Mouse (Mus musculus) liver, embryonic 11.5 days (tissue): ENCODE data around the gene Prpsap1. TPM values are rescaled to one million over a fixed set of nuclear protein-coding genes. Genes with fewer than 3 reads are reported as not detected.
A peak's percentile ranks its signal among the peaks of the same experiment; 100 is the strongest.

Source experiments
- ATAC-seq: fragments of 200-750 bp; cut with Nextera tagmentation; replicated peaks from 2 replicates; pipeline ENCODE4 v1.8.0; 2017; ENCODE audit warnings: moderate number of reproducible peaks, mild to moderate bottlenecking, moderate TSS enrichment, moderate library complexity; ENCODE audit not compliant: low FRiP score
- DNase-seq: peaks from one replicate; pipeline ENCODE4 v3.0.0-alpha.2; 2017; ENCODE audit warnings: low spot score
- H3K27ac ChIP-seq: fragments of 300-500 bp; sonication (generic); 2 replicates; pipeline ENCODE4 v1.5.1; 2014; ENCODE audit warnings: mild to moderate bottlenecking, low read depth, low read length, control low read depth
- H3K27me3 ChIP-seq: fragments of 300-500 bp; sonication (generic); replicated peaks from 2 replicates; pipeline ENCODE4 v1.6.1; 2014; ENCODE audit warnings: low read length, mixed read lengths; ENCODE audit not compliant: control insufficient read depth, insufficient read depth
- H3K36me3 ChIP-seq: fragments of 300-500 bp; sonication (generic); 2 replicates; pipeline ENCODE4 v1.6.1; 2014; ENCODE audit warnings: mild to moderate bottlenecking, low read length, moderate library complexity, mixed read lengths; ENCODE audit not compliant: control insufficient read depth, insufficient read depth
- H3K4me1 ChIP-seq: fragments of 300-500 bp; sonication (generic); replicated peaks from 2 replicates; pipeline ENCODE4 v1.6.1; 2014; ENCODE audit warnings: low read length, mixed read lengths; ENCODE audit not compliant: control insufficient read depth, insufficient read depth
- H3K4me2 ChIP-seq: fragments of 300-500 bp; sonication (generic); 2 replicates; pipeline ENCODE4 v1.6.1; 2014; ENCODE audit warnings: mild to moderate bottlenecking, control low read depth, moderate library complexity
- H3K4me3 ChIP-seq: fragments of 300-500 bp; sonication (generic); 2 replicates; pipeline ENCODE4 v1.5.1; 2014; ENCODE audit warnings: low read depth, low read length, control low read depth
- H3K9ac ChIP-seq: fragments of 300-500 bp; sonication (generic); 2 replicates; pipeline ENCODE4 v1.6.1; 2014; ENCODE audit warnings: low read depth, low read length, control low read depth
- H3K9me3 ChIP-seq: fragments of 300-500 bp; sonication (generic); 2 replicates; pipeline ENCODE4 v1.6.1; 2016; ENCODE audit warnings: low read length, inconsistent platforms, mixed read lengths; ENCODE audit not compliant: control insufficient read depth
- WGBS: fragments of 180-500 bp; shearing (Covaris S2); extraction: QIAGEN DNeasy Blood & Tissue Kit; methylation state at CpG from one replicate; pipeline ENCODE4 v1.1.7; 2014; 5-methylcytosine and 5-hydroxymethylcytosine counted together
- polyA plus RNA-seq: library from polyadenylated mRNA; unstranded; fragments of >200 nt; fragmentation: Nextera tagmentation; extraction: Ambion mirVana; gene quantifications from 2 replicates; pipeline ENCODE4 v1.2.1, GENCODE M21; 2014

The Prpsap1 gene
- polyA plus RNA-seq, 1 experiment from 2014 or later, result 133 TPM

DNA sequence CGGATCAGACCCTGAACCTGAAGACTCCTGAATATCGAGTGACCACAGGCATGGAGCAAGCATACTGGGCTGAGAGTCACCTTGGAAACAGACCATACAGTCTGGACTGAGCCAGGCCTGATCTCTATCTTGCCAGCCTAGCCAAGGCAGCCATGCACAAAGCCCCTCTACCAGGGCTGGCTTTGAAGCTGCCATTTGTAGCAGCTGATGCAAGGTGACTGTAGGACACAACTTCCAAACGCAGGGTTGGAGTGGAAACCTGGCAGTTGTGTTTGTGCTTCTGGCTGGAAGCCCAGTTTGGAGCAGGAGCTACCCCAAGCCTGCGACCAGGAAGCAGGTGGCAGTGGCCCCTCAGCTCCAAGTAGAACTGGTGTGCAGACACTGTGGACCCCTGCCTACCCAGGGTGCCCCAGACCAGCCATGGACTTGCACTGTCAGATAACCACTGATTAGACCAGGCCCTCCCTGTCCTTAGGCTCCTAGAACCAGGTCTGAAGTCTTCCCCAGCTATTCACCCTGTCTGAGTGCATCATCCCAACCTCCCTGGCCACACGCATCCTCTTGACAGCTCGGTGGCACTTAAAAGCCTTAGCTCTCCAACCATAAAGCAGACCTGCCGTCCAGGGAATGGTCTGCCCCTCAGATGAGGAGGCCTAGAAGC, 53.5 kb downstream of the Prpsap1 start:
- WGBS, result 72% methylated on average over 7 of the region's 7 CpGs
- Histone ChIP-seq H3K9me3 (no peaks in the 10 kb centered on the region), H3K4me2 (no peak overlapping the region), H3K4me3 (no peak overlapping the region), H3K4me1 (peaks cover 27% of the 10 kb centered on the region), H3K27me3 (no peaks in the 10 kb centered on the region), H3K27ac (no peak overlapping the region), H3K36me3 (peaks cover 11% of the 10 kb centered on the region), H3K9ac (no peak overlapping the region)
- DNase-seq (no peak), ATAC-seq (no peak)

GRCm38 (mm10) chr11:116439269-116440240, 54.4 kb downstream of the Prpsap1 start:
- no peak for DNase-seq
- Histone ChIP-seq H3K27ac (no peak overlapping the region), H3K4me2 (no peak overlapping the region), H3K9ac (no peak overlapping the region), H3K9me3 (no peaks in the 10 kb centered on the region), H3K36me3 (peaks cover 14% of the 10 kb centered on the region), H3K4me1 (peaks cover 31% of the 10 kb centered on the region), H3K4me3 (no peak overlapping the region), H3K27me3 (no peaks in the 10 kb centered on the region)
- ATAC-seq, result no peak
- WGBS, result 78% methylated on average over 19 of the region's 19 CpGs

GRCm38 (mm10) chr11:116437541-116437940, 56.5 kb downstream of the Prpsap1 start:
- peak overlapping the region; percentile 94; the same call in 1 of the 2 replicates for H3K27ac ChIP-seq
- DNase-seq (no peak), ATAC-seq (no peak)
- peaks cover 33% of the 10 kb centered on the region for H3K4me1 ChIP-seq
- H3K4me2 ChIP-seq, result peak overlapping the region; percentile 91; the same call in 1 of the 2 replicates
- H3K9ac ChIP-seq, result peak overlapping the region; percentile 18
- no peaks in the 10 kb centered on the region for H3K9me3 ChIP-seq
- peaks cover 14% of the 10 kb centered on the region for H3K36me3 ChIP-seq
- WGBS, result 83% methylated on average over 11 of the region's 11 CpGs
- no peak overlapping the region; the same call in 1 of the 2 replicates for H3K4me3 ChIP-seq
- no peaks in the 10 kb centered on the region for H3K27me3 ChIP-seq

- Histone ChIP-seq H3K9ac (peak overlapping the region; percentile 18), H3K9me3 (no peaks in the 10 kb centered on the region), H3K4me1 (peaks cover 33% of the 10 kb centered on the region), H3K27ac (peak overlapping the region; percentile 94), H3K27me3 (no peaks in the 10 kb centered on the region), H3K4me3 (peak overlapping the region; percentile 87), H3K4me2 (peak overlapping the region; percentile 91), H3K36me3 (peaks cover 14% of the 10 kb centered on the region)
- DNase-seq, result no peak
- ATAC-seq, result no peak
- 28% methylated on average over 4 of the region's 4 CpGs for WGBS
Measured at GRCm38 (mm10) chr11:116436725-116437331, 57.2 kb downstream of the Prpsap1 start.

- peaks cover 14% of the 10 kb centered on the region for H3K36me3 ChIP-seq
Measured at GRCm38 (mm10) chr11:116435992-116436724, 57.8 kb downstream of the Prpsap1 start.

GRCm38 (mm10) chr11:116434967-116435752, 58.8 kb downstream of the Prpsap1 start:
- ATAC-seq, result no peak
- Histone ChIP-seq H3K36me3 (peaks cover 14% of the 10 kb centered on the region), H3K4me2 (peak overlapping the region; percentile 91), H3K9me3 (no peaks in the 10 kb centered on the region), H3K9ac (peak overlapping the region; percentile 92), H3K27ac (peak overlapping the region; percentile 94), H3K4me1 (peaks cover 38% of the 10 kb centered on the region), H3K27me3 (no peaks in the 10 kb centered on the region), H3K4me3 (peak overlapping the region; percentile 87)
- DNase-seq, result no peak
- WGBS, result 45% methylated on average over 12 of the region's 12 CpGs

More at GRCm38 (mm10) chr11:116435992-116436724, 57.8 kb downstream of the Prpsap1 start:
- H3K27me3 ChIP-seq, result no peaks in the 10 kb centered on the region
- H3K4me1 ChIP-seq, result peaks cover 34% of the 10 kb centered on the region
- H3K4me3 ChIP-seq, result peak overlapping the region; percentile 87
- peak overlapping the region; percentile 18 for H3K9ac ChIP-seq
- ATAC-seq, result no peak
- no peak for DNase-seq
- H3K9me3 ChIP-seq, result no peaks in the 10 kb centered on the region
- H3K4me2 ChIP-seq, result peak overlapping the region; percentile 91
- H3K27ac ChIP-seq, result peak overlapping the region; percentile 94
- 20% methylated on average over 5 of the region's 5 CpGs for WGBS

- peak; percentile 75 for DNase-seq
- under 1% methylated on average over 49 of the region's 67 CpGs for WGBS
- no peaks in the 10 kb centered on the region for H3K9me3 ChIP-seq
- peaks cover 43% of the 10 kb centered on the region for H3K4me1 ChIP-seq
- ATAC-seq, result no peak
- H3K4me2 ChIP-seq, result peak overlapping the region; percentile 91
- peaks cover 14% of the 10 kb centered on the region for H3K36me3 ChIP-seq
- peak overlapping the region; percentile 87 for H3K4me3 ChIP-seq
- H3K27ac ChIP-seq, result peak overlapping the region; percentile 94
- peak overlapping the region; percentile 92 for H3K9ac ChIP-seq
- no peaks in the 10 kb centered on the region for H3K27me3 ChIP-seq
Measured at GRCm38 (mm10) chr11:116434287-116434966, 59.6 kb downstream of the Prpsap1 start.
